Mouse (Mus musculus) CH12.LX (cell line): ENCODE measurements around the gene Psmd1.

Source experiments
- CHD2 ChIP-seq: IDR thresholded peaks from 2 replicates; pipeline ENCODE4 v1.6.1; 2011; ENCODE audit warnings: low read length, improper control_type of control experiment
- CTCF ChIP-seq, 2 experiments: IDR thresholded peaks in 1 of 2; conservative IDR thresholded peaks in 1 of 2; 2 replicates each; pipeline ENCODE4 v1.5.1; 2011 to 2012; ENCODE audit warnings: low read depth in 2 of 2, low read length in 2 of 2, improper control_type of control experiment in 1 of 2, inconsistent platforms in 1 of 2, mild to moderate bottlenecking in 1 of 2, moderate library complexity in 1 of 2
- EP300 ChIP-seq: IDR thresholded peaks from 2 replicates; pipeline ENCODE4 v1.6.1; 2011; ENCODE audit warnings: low read length, improper control_type of control experiment
- HCFC1 ChIP-seq: IDR thresholded peaks from 2 replicates; pipeline ENCODE4 v1.6.1; 2012; ENCODE audit warnings: low read depth, mild to moderate bottlenecking, inconsistent platforms, low read length, improper control_type of control experiment
- MAX ChIP-seq: IDR thresholded peaks from 2 replicates; pipeline ENCODE4 v1.6.1; 2011; ENCODE audit warnings: low read length, improper control_type of control experiment
- POLR2AphosphoS2 ChIP-seq: IDR thresholded peaks from 2 replicates; pipeline ENCODE4 v1.6.1; 2011; ENCODE audit warnings: low read depth, low read length, improper control_type of control experiment

GRCm38 (mm10) chr1:86046833-86047563 lies 17.2 kb upstream of the Psmd1 start:
- TF ChIP-seq HCFC1 = no peak
- no peak for TF ChIP-seq EP300
- no peak for TF ChIP-seq CTCF (conservative IDR thresholded peaks at IDR 0.05 in 1 of 2, IDR thresholded peaks at IDR 0.05 in 1 of 2; ENCODE audit: low read depth in 2 of 2, low read length in 2 of 2)
- no peak for TF ChIP-seq POLR2AphosphoS2
- TF ChIP-seq MAX = no peak
- TF ChIP-seq CHD2 = no peak
